Mouse (Mus musculus) lung, embryonic 14.5 days (tissue): ENCODE measurements around the gene Trpv3. TPM values are rescaled to one million over a fixed set of nuclear protein-coding genes. Genes with fewer than 3 reads are reported as not detected.

Experiments
- ATAC-seq: fragments of 200-750 bp; cut with Nextera tagmentation; 2 replicates; pipeline ENCODE4 v1.8.0; 2017; ENCODE audit warnings: mild to moderate bottlenecking, moderate TSS enrichment, moderate library complexity; ENCODE audit not compliant: insufficient read depth
- DNase-seq: peaks from one replicate; pipeline ENCODE4 v3.0.0-alpha.2; 2015
- H3K27ac ChIP-seq: fragments of 300-500 bp; sonication (generic); 2 replicates; pipeline ENCODE4 v1.5.1; 2014; ENCODE audit warnings: low read depth, mild to moderate bottlenecking, moderate library complexity
- H3K27me3 ChIP-seq: fragments of 300-500 bp; sonication (generic); 2 replicates; pipeline ENCODE4 v1.6.1; 2014; ENCODE audit warnings: low read length, control low read depth; ENCODE audit not compliant: insufficient read depth
- H3K36me3 ChIP-seq: fragments of 300-500 bp; sonication (generic); 2 replicates; pipeline ENCODE4 v1.6.1; 2014; ENCODE audit warnings: control low read depth; ENCODE audit not compliant: insufficient read depth
- H3K4me1 ChIP-seq: fragments of 300-500 bp; sonication (generic); 2 replicates; pipeline ENCODE4 v1.6.1; 2014; ENCODE audit warnings: antibody characterized with exemption, control low read depth; ENCODE audit not compliant: insufficient read depth
- H3K4me2 ChIP-seq: fragments of 300-500 bp; sonication (generic); 2 replicates; pipeline ENCODE4 v1.6.1; 2014; ENCODE audit warnings: mild to moderate bottlenecking
- H3K4me3 ChIP-seq: fragments of 300-500 bp; sonication (generic); 2 replicates; pipeline ENCODE4 v1.5.1; 2014; ENCODE audit warnings: low read depth, low read length
- H3K9ac ChIP-seq: fragments of 300-500 bp; sonication (generic); 2 replicates; pipeline ENCODE4 v1.6.1; 2014
- H3K9me3 ChIP-seq: fragments of 300-500 bp; sonication (generic); 2 replicates; pipeline ENCODE4 v1.6.1; 2016; ENCODE audit warnings: low read depth, low read length, control low read depth
- CTCF ChIP-seq: IDR thresholded peaks from 2 replicates; pipeline ENCODE4 v1.5.1; 2016; ENCODE audit warnings: antibody characterized with exemption, low read depth
- WGBS: fragments of 180-500 bp; shearing (Covaris S2); extraction: QIAGEN DNeasy Blood & Tissue Kit; methylation state at CpG from one replicate; pipeline ENCODE4 v1.1.7; 2014; 5-methylcytosine and 5-hydroxymethylcytosine counted together
- polyA plus RNA-seq: library from polyadenylated mRNA; unstranded; fragments of >200 nt; fragmentation: Nextera tagmentation; extraction: Ambion mirVana; gene quantifications from 2 replicates; pipeline ENCODE4 v1.2.1, GENCODE M21; 2014

Trpv3 gene
- polyA plus RNA-seq, 1 experiment from 2014 or later, result 0.18 TPM

- ATAC-seq (no peak), DNase-seq (no peak)
- H3K4me1 ChIP-seq, result no peaks in the 10 kb centered on the region
- no peak for TF ChIP-seq CTCF
- no peak overlapping the region for H3K4me3 ChIP-seq
- H3K9ac ChIP-seq, result no peak overlapping the region
- no peaks in the 10 kb centered on the region for H3K27me3 ChIP-seq
- H3K4me2 ChIP-seq, result no peak overlapping the region
- H3K9me3 ChIP-seq, result no peaks in the 10 kb centered on the region
- no peak overlapping the region for H3K27ac ChIP-seq
- no peaks in the 10 kb centered on the region for H3K36me3 ChIP-seq
These were observed 8.5 kb upstream of the Trpv3 start for GRCm38 (mm10) chr11:73258664-73259063.

GRCm38 (mm10) chr11:73260457-73260856, 6.7 kb upstream of the Trpv3 start:
- H3K9me3 ChIP-seq, result no peaks in the 10 kb centered on the region
- H3K4me3 ChIP-seq, result no peak overlapping the region
- WGBS, result 77% methylated on average over 3 of the region's 3 CpGs
- H3K9ac ChIP-seq, result no peak overlapping the region
- H3K4me2 ChIP-seq, result no peak overlapping the region
- no peak overlapping the region for H3K27ac ChIP-seq
- H3K36me3 ChIP-seq, result no peaks in the 10 kb centered on the region
- H3K27me3 ChIP-seq, result no peaks in the 10 kb centered on the region
- no peaks in the 10 kb centered on the region for H3K4me1 ChIP-seq
- ATAC-seq, result no peak
- DNase-seq, result no peak
- TF ChIP-seq CTCF, result no peak

- no peak overlapping the region for H3K4me3 ChIP-seq
- no peaks in the 10 kb centered on the region for H3K9me3 ChIP-seq
- WGBS, result 57% methylated on average over 1 of the region's 1 CpGs
- H3K36me3 ChIP-seq, result no peaks in the 10 kb centered on the region
- H3K4me1 ChIP-seq, result no peaks in the 10 kb centered on the region
- H3K27ac ChIP-seq, result no peak overlapping the region
- ATAC-seq, result no peak
- TF ChIP-seq CTCF, result no peak
- no peak for DNase-seq
- H3K27me3 ChIP-seq, result no peaks in the 10 kb centered on the region
- H3K4me2 ChIP-seq, result no peak overlapping the region
- H3K9ac ChIP-seq, result no peak overlapping the region
These were observed 5.8 kb upstream of the Trpv3 start for GRCm38 (mm10) chr11:73261385-73261784.

GRCm38 (mm10) chr11:73274821-73275220, 7.6 kb downstream of the Trpv3 start:
- DNase-seq (no peak), ATAC-seq (no peak)
- WGBS, result 22% methylated on average over 2 of the region's 2 CpGs
- H3K27ac ChIP-seq, result no peak overlapping the region
- H3K27me3 ChIP-seq, result no peaks in the 10 kb centered on the region
- H3K4me1 ChIP-seq, result no peaks in the 10 kb centered on the region
- TF ChIP-seq CTCF, result no peak
- H3K36me3 ChIP-seq, result no peaks in the 10 kb centered on the region
- no peak overlapping the region for H3K4me3 ChIP-seq
- no peak overlapping the region for H3K4me2 ChIP-seq
- no peaks in the 10 kb centered on the region for H3K9me3 ChIP-seq
- no peak overlapping the region for H3K9ac ChIP-seq

- Histone ChIP-seq H3K36me3 (no peaks in the 10 kb centered on the region), H3K4me1 (peaks cover 3% of the 10 kb centered on the region), H3K9me3 (no peaks in the 10 kb centered on the region), H3K9ac (no peak overlapping the region), H3K27ac (no peak overlapping the region), H3K4me2 (no peak overlapping the region), H3K4me3 (no peak overlapping the region), H3K27me3 (no peaks in the 10 kb centered on the region)
- no peak for TF ChIP-seq CTCF
- no peak for ATAC-seq
- WGBS, result 23% methylated on average over 5 of the region's 5 CpGs
- DNase-seq, result peak; percentile 27
These were observed 13.5 kb downstream of the Trpv3 start for GRCm38 (mm10) chr11:73280710-73281109.

- Histone ChIP-seq H3K27ac (no peak overlapping the region), H3K4me3 (peak overlapping the region; percentile 23), H3K27me3 (no peaks in the 10 kb centered on the region), H3K4me1 (peaks cover 3% of the 10 kb centered on the region), H3K4me2 (peak overlapping the region; percentile 54), H3K9ac (peak overlapping the region; percentile 39; the same call in 1 of the 2 replicates), H3K9me3 (no peaks in the 10 kb centered on the region), H3K36me3 (no peaks in the 10 kb centered on the region)
- DNase-seq (peak; percentile 74), ATAC-seq (peak; percentile 67; the same call in 1 of the 2 replicates)
- WGBS, result 4% methylated on average over 16 of the region's 16 CpGs
- peak; percentile 54 for TF ChIP-seq CTCF
These were observed 14.4 kb downstream of the Trpv3 start for GRCm38 (mm10) chr11:73281528-73282027.

- no peaks in the 10 kb centered on the region for H3K27me3 ChIP-seq
- DNase-seq, result peak; percentile 87
- H3K4me1 ChIP-seq, result peaks cover 3% of the 10 kb centered on the region
- H3K4me3 ChIP-seq, result no peak overlapping the region
- H3K4me2 ChIP-seq, result 0 out of 2 replicates have a peak overlapping the region, but pooled peaks have one; percentile 7
- 41% methylated on average over 9 of the region's 9 CpGs for WGBS
- TF ChIP-seq CTCF, result no peak
- H3K9me3 ChIP-seq, result no peaks in the 10 kb centered on the region
- ATAC-seq, result peak; percentile 83
- no peak overlapping the region for H3K9ac ChIP-seq
- H3K36me3 ChIP-seq, result no peaks in the 10 kb centered on the region
- H3K27ac ChIP-seq, result peak overlapping the region; percentile 58
These were observed 16.2 kb downstream of the Trpv3 start for GRCm38 (mm10) chr11:73283369-73283768.
